Mouse (Mus musculus): ENCODE data around the gene Mfsd7a. TPM values are rescaled to one million over a fixed set of nuclear protein-coding genes. Genes with fewer than 3 reads are reported as not detected.

Gene Mfsd7a
- polyA plus RNA-seq, 1 experiment from 2014 or later: 0.51 TPM

GRCm38 (mm10) chr5:108423427-108423826, 25.3 kb downstream of the Mfsd7a start:
- 84% methylated on average over 2 of the region's 2 CpGs for WGBS
- Histone ChIP-seq H3K4me2 (replicated peaks; ENCODE audit: low read depth) (no peak overlapping the region), H3K36me3 (ENCODE audit: control insufficient read depth, insufficient read depth) (no peaks in the 10 kb centered on the region), H3K9me3 (ENCODE audit: control insufficient read depth) (no peaks in the 10 kb centered on the region), H3K9ac (ENCODE audit: low read depth, low read length) (no peak overlapping the region), H3K27ac (ENCODE audit: low read depth, low read length) (no peak overlapping the region), H3K27me3 (replicated peaks; ENCODE audit: control insufficient read depth, insufficient read depth, low read length) (no peaks in the 10 kb centered on the region), H3K4me3 (ENCODE audit: low read depth, low read length) (no peak overlapping the region), H3K4me1 (replicated peaks; ENCODE audit: control insufficient read depth, insufficient read depth, low read length) (no peaks in the 10 kb centered on the region; the same call in 1 of the 2 replicates)
- no peak for ATAC-seq
- no peak for TF ChIP-seq CTCF (IDR thresholded peaks at IDR 0.05; ENCODE audit: low read depth)

GRCm38 (mm10) chr5:108422741-108423140, 25.9 kb downstream of the Mfsd7a start:
- Histone ChIP-seq H3K4me3 (ENCODE audit: low read depth, low read length) (no peak overlapping the region), H3K27ac (ENCODE audit: low read depth, low read length) (no peak overlapping the region), H3K4me2 (replicated peaks; ENCODE audit: low read depth) (no peak overlapping the region; the same call in 1 of the 2 replicates), H3K27me3 (replicated peaks; ENCODE audit: control insufficient read depth, insufficient read depth, low read length) (no peaks in the 10 kb centered on the region), H3K4me1 (replicated peaks; ENCODE audit: control insufficient read depth, insufficient read depth, low read length) (no peaks in the 10 kb centered on the region; the same call in 1 of the 2 replicates), H3K9me3 (ENCODE audit: control insufficient read depth) (no peaks in the 10 kb centered on the region), H3K36me3 (ENCODE audit: control insufficient read depth, insufficient read depth) (no peaks in the 10 kb centered on the region), H3K9ac (ENCODE audit: low read depth, low read length) (no peak overlapping the region)
- ATAC-seq: peak; percentile 45; the same call in 1 of the 2 replicates
- WGBS: 64% methylated on average over 3 of the region's 3 CpGs
- TF ChIP-seq CTCF (IDR thresholded peaks at IDR 0.05; ENCODE audit: low read depth): no peak

GRCm38 (mm10) chr5:108414711-108415110, 34.0 kb downstream of the Mfsd7a start:
- no peaks in the 10 kb centered on the region for H3K9me3 ChIP-seq (ENCODE audit: control insufficient read depth)
- H3K27me3 ChIP-seq (replicated peaks; ENCODE audit: control insufficient read depth, insufficient read depth, low read length): no peaks in the 10 kb centered on the region
- H3K4me3 ChIP-seq (ENCODE audit: low read depth, low read length): no peak overlapping the region
- no peaks in the 10 kb centered on the region for H3K4me1 ChIP-seq (replicated peaks; ENCODE audit: control insufficient read depth, insufficient read depth, low read length)
- H3K27ac ChIP-seq (ENCODE audit: low read depth, low read length): no peak overlapping the region
- WGBS: 66% methylated on average over 2 of the region's 2 CpGs
- no peak for TF ChIP-seq CTCF (IDR thresholded peaks at IDR 0.05; ENCODE audit: low read depth)
- H3K36me3 ChIP-seq (ENCODE audit: control insufficient read depth, insufficient read depth): no peaks in the 10 kb centered on the region
- ATAC-seq: no peak
- no peak overlapping the region for H3K9ac ChIP-seq (ENCODE audit: low read depth, low read length)
- no peak overlapping the region for H3K4me2 ChIP-seq (replicated peaks; ENCODE audit: low read depth)

GRCm38 (mm10) chr5:108406977-108407376, 41.7 kb downstream of the Mfsd7a start:
- Histone ChIP-seq H3K4me1 (replicated peaks; ENCODE audit: control insufficient read depth, insufficient read depth, low read length) (no peaks in the 10 kb centered on the region), H3K9me3 (ENCODE audit: control insufficient read depth) (peaks cover 4% of the 10 kb centered on the region; the same call in 1 of the 2 replicates), H3K9ac (ENCODE audit: low read depth, low read length) (no peak overlapping the region), H3K36me3 (ENCODE audit: control insufficient read depth, insufficient read depth) (no peaks in the 10 kb centered on the region), H3K27ac (ENCODE audit: low read depth, low read length) (no peak overlapping the region), H3K4me3 (ENCODE audit: low read depth, low read length) (no peak overlapping the region), H3K4me2 (replicated peaks; ENCODE audit: low read depth) (no peak overlapping the region), H3K27me3 (replicated peaks; ENCODE audit: control insufficient read depth, insufficient read depth, low read length) (no peaks in the 10 kb centered on the region)
- TF ChIP-seq CTCF (IDR thresholded peaks at IDR 0.05; ENCODE audit: low read depth): no peak
- ATAC-seq: no peak
- 71% methylated on average over 2 of the region's 2 CpGs for WGBS

GRCm38 (mm10) chr5:108405460-108405859, 43.2 kb downstream of the Mfsd7a start:
- Histone ChIP-seq H3K4me2 (replicated peaks; ENCODE audit: low read depth) (no peak overlapping the region), H3K4me3 (ENCODE audit: low read depth, low read length) (no peak overlapping the region), H3K9me3 (ENCODE audit: control insufficient read depth) (peaks cover 4% of the 10 kb centered on the region; the same call in 1 of the 2 replicates), H3K9ac (ENCODE audit: low read depth, low read length) (no peak overlapping the region), H3K27me3 (replicated peaks; ENCODE audit: control insufficient read depth, insufficient read depth, low read length) (no peaks in the 10 kb centered on the region), H3K36me3 (ENCODE audit: control insufficient read depth, insufficient read depth) (no peaks in the 10 kb centered on the region), H3K27ac (ENCODE audit: low read depth, low read length) (no peak overlapping the region), H3K4me1 (replicated peaks; ENCODE audit: control insufficient read depth, insufficient read depth, low read length) (no peaks in the 10 kb centered on the region)
- ATAC-seq: no peak
- 50% methylated on average over 1 of the region's 1 CpGs for WGBS
- no peak for TF ChIP-seq CTCF (IDR thresholded peaks at IDR 0.05; ENCODE audit: low read depth)

- Histone ChIP-seq H3K4me2 (replicated peaks; ENCODE audit: low read depth) (no peak overlapping the region), H3K9me3 (ENCODE audit: control insufficient read depth) (peaks cover under 1% of the 10 kb centered on the region; the same call in 1 of the 2 replicates), H3K4me1 (replicated peaks; ENCODE audit: control insufficient read depth, insufficient read depth, low read length) (no peaks in the 10 kb centered on the region), H3K9ac (ENCODE audit: low read depth, low read length) (no peak overlapping the region), H3K4me3 (ENCODE audit: low read depth, low read length) (no peak overlapping the region), H3K27me3 (replicated peaks; ENCODE audit: control insufficient read depth, insufficient read depth, low read length) (no peaks in the 10 kb centered on the region), H3K36me3 (ENCODE audit: control insufficient read depth, insufficient read depth) (no peaks in the 10 kb centered on the region), H3K27ac (ENCODE audit: low read depth, low read length) (no peak overlapping the region)
- 73% methylated on average over 4 of the region's 4 CpGs for WGBS
- no peak for TF ChIP-seq CTCF (IDR thresholded peaks at IDR 0.05; ENCODE audit: low read depth)
- ATAC-seq: no peak
Measured at GRCm38 (mm10) chr5:108403453-108403852, 45.2 kb downstream of the Mfsd7a start.

Other genes with a start within 250 kb of the Mfsd7a start
- 29.8 and 31.8 TPM in 2 replicates for gene Dr1, start 180.0 kb downstream of the Mfsd7a start, polyA plus RNA-seq (2015; fragmentation: Nextera tagmentation; extraction: Ambion mirVana)
- gene Pigg, start 136.3 kb downstream of the Mfsd7a start, polyA plus RNA-seq (2015; fragmentation: Nextera tagmentation; extraction: Ambion mirVana): 3.1 and 3.9 TPM in 2 replicates
- 0.07 TPM in 1 of 2 replicates, not detected in the other for gene Gm42517, start 81.0 kb downstream of the Mfsd7a start, polyA plus RNA-seq (2015; fragmentation: Nextera tagmentation; extraction: Ambion mirVana)
- 0.09 and 0.16 TPM in 2 replicates for gene Pde6b, start 60.5 kb downstream of the Mfsd7a start, polyA plus RNA-seq (2015; fragmentation: Nextera tagmentation; extraction: Ambion mirVana)
- 829 and 847 TPM in 2 replicates for gene Atp5k, start 14.4 kb downstream of the Mfsd7a start, polyA plus RNA-seq (2015; fragmentation: Nextera tagmentation; extraction: Ambion mirVana)
- 9.3 and 10.2 TPM in 2 replicates for gene Pcgf3, start 12.3 kb upstream of the Mfsd7a start, polyA plus RNA-seq (2015; fragmentation: Nextera tagmentation; extraction: Ambion mirVana)
- 2.0 and 2.2 TPM in 2 replicates for gene Cplx1, start 101.1 kb upstream of the Mfsd7a start, polyA plus RNA-seq (2015; fragmentation: Nextera tagmentation; extraction: Ambion mirVana)
- gene Gak, start 180.9 kb upstream of the Mfsd7a start, polyA plus RNA-seq (2015; fragmentation: Nextera tagmentation; extraction: Ambion mirVana): 61.2 and 65.7 TPM in 2 replicates
- gene Tmem175, start 180.9 kb upstream of the Mfsd7a start, polyA plus RNA-seq (2015; fragmentation: Nextera tagmentation; extraction: Ambion mirVana): 19.4 and 19.5 TPM in 2 replicates
- gene Idua, start 211.4 kb upstream of the Mfsd7a start, polyA plus RNA-seq (2015; fragmentation: Nextera tagmentation; extraction: Ambion mirVana): 4.8 and 5.8 TPM in 2 replicates
- 10.3 and 13.6 TPM in 2 replicates for gene Dgkq, start 220.8 kb upstream of the Mfsd7a start, polyA plus RNA-seq (2015; fragmentation: Nextera tagmentation; extraction: Ambion mirVana)
- gene Slc26a1, start 226.7 kb upstream of the Mfsd7a start, polyA plus RNA-seq (2015; fragmentation: Nextera tagmentation; extraction: Ambion mirVana): 1.9 and 2.1 TPM in 2 replicates
- 14.8 and 14.9 TPM in 2 replicates for gene Fgfrl1, start 243.5 kb upstream of the Mfsd7a start, polyA plus RNA-seq (2015; fragmentation: Nextera tagmentation; extraction: Ambion mirVana)

Data from intestine, postnatal 0 days (tissue).